Mouse (Mus musculus): ENCODE data around the gene Tmtc2. TPM values are rescaled to one million over a fixed set of nuclear protein-coding genes. Genes with fewer than 3 reads are reported as not detected.

Tmtc2 gene
- total RNA-seq, 4 experiments from 2014 or later = 9.7 to 11.9 (median 10.9) TPM

DNA sequence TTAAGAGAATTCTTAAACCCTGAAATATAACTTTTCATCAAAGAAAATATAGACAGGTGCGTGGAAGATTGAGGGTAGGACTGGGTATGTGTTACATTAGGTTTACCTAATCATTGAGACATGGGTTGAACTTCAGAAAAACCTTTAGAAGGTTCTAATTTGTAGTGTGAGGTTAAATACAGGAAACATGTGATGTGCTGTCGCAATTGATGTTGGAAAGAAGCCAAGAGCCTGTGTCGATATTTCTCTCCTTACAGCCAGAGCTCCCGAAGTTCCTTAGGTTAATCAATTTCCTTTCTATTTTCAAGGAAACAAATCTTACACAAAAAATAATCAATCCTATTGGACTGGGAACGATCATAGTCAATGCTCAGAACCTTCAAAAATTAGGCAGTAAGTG lies 261.3 kb downstream of the Tmtc2 start:
- no peak for DNase-seq (ENCODE audit: low spot score in 2 of 2)

DNA sequence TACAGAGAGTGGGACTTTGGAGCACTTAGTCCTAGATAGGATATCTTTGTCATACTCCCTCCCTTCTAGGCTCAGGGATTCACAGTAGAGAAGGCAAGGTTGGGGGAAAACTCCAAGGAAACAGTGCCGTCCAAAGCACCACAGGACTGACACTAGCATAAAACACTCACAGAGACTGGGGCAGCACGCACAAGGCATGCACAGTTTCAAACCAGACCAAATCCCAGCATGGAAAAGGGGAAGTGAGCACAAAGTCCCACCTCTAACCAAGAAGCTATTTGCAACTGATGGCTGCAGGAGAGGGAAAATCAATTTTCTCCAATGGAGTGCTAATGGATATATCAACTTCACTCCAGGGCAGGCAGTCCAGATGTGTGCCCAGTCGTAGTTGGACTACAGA lies 276.7 kb downstream of the Tmtc2 start:
- DNase-seq (ENCODE audit: low spot score in 2 of 2) = no peak

GRCm38 (mm10) chr10:105292961-105293360 lies 281.3 kb downstream of the Tmtc2 start:
- no peak for DNase-seq (ENCODE audit: low spot score in 2 of 2)

DNA sequence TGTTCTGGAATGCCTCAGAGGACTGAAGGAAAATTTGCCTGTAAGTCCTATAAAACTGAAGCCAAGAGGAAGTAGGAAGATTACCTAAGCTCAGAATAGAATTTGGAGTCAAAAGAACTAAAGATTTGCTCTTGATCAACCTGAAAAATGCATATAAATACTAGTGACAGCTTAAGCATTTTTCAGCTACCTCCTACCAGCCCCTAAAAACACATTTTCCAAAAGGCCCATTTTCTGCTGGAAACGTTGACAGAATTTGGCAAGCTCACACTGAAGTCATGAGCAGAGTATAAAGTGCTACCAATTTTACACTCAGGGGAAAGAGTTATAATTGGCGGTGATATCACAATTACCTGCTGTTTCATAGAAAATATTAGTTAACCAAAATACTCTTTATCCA lies 285.8 kb downstream of the Tmtc2 start:
- DNase-seq (ENCODE audit: low spot score in 2 of 2) = no peak

GRCm38 (mm10) chr10:105287575-105287974 lies 286.7 kb downstream of the Tmtc2 start:
- no peak for DNase-seq (ENCODE audit: low spot score in 2 of 2)

DNA sequence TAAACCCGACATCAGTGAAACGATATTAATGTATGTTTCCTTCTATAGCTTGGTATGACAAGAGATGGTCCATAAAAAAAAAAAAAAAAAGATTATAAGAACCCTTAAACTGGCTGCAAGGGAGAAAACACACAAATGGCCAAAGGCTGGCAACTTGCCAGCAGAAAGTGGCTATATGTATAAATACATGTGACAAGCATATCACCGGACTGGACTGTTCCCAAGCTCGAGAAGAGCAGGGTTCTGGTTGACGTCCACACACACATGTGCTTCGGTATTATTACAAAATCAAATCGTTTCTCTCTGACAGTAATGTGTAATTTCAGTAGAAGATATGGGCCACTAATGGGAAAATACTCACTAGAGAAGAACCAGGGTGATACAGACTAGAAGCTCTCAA lies 287.2 kb downstream of the Tmtc2 start:
- DNase-seq (ENCODE audit: low spot score in 2 of 2) = no peak

DNA sequence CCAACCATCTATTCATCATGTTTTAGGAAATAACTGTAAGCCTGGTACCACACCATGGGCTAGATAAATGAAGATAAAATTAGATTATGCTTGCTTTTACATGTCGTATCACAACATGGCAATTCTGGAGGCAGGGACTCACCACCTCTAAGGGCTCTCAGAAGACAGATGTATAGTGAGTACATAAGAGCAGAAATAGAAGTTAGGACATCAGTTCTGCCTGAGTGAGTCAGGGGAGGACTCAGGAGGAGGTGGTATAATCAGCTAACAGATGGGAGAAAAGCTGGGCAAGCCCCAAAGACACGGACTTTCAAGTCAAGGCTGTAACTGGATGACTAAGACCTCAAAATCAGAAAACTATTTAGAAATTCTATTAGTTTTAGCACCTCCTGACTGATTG lies 288.0 kb downstream of the Tmtc2 start:
- peak in 1 of 2 experiments; percentile 9 for DNase-seq (ENCODE audit: low spot score in 2 of 2)

GRCm38 (mm10) chr10:105284171-105284570 lies 290.1 kb downstream of the Tmtc2 start:
- no peak for DNase-seq (ENCODE audit: low spot score in 2 of 2)

DNA sequence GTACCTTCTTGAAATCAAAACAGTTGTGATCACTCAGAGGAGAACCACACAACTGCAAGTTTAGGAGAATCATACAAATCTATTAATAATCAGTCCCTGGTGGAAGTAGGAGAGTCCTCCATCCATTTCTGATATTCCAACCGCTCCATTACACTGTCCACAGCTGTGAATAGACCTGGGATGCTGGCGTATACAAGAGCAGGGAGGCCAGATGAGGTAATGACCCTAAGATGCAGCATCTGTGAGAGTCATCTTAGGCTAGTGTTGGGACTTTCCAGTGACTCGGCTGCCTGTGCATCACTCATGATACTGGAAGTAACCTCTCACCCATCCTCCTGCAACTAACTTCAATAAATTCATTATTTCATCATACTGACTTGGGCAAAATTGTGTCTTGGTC lies 293.3 kb downstream of the Tmtc2 start:
- DNase-seq (ENCODE audit: low spot score in 2 of 2) = no peak

GRCm38 (mm10) chr10:105260053-105260452 lies 314.2 kb downstream of the Tmtc2 start:
- DNase-seq (ENCODE audit: low spot score in 2 of 2) = no peak

DNA sequence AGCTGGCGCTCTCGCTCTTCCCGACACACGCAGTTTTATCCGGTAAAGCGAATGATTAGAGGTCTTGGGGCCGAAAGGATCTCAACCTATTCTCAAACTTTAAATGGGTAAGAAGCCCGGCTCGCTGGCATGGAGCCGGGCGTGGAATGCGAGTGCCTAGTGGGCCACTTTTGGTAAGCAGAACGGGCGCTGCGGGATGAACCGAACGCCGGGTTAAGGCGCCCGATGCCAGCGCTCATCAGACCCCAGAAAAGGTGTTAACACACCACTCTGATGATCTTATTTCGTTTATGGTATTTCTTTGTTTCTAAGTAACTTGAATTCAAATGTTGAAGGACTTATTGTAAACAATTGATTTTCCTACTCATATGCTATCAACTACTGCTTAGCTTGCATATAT lies 336.0 kb downstream of the Tmtc2 start:
- DNase-seq (ENCODE audit: low spot score in 2 of 2) = peak in 1 of 2 experiments; percentile 21

GRCm38 (mm10) chr10:105232864-105233263 lies 341.4 kb downstream of the Tmtc2 start:
- DNase-seq (ENCODE audit: low spot score in 2 of 2) = no peak

DNA sequence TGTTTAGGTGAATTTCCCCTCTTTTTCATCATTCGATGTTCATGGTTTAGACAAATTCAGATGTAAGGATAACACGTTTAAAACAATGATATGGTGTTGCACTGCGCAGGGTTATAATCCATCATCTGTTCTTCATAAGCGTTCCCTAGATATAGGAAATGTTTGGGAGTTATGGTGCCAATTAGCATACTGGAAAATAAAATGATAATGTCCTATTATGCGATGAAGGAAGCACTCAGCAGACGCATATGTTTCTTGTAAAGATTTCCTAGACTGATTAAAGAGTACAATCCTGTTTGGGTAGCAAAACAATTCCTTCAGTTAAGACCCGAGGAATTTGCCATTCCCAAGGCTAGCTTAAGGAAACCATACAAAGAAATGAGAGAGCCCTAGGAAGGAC lies 343.8 kb downstream of the Tmtc2 start:
- DNase-seq (ENCODE audit: low spot score in 2 of 2) = no peak

DNA sequence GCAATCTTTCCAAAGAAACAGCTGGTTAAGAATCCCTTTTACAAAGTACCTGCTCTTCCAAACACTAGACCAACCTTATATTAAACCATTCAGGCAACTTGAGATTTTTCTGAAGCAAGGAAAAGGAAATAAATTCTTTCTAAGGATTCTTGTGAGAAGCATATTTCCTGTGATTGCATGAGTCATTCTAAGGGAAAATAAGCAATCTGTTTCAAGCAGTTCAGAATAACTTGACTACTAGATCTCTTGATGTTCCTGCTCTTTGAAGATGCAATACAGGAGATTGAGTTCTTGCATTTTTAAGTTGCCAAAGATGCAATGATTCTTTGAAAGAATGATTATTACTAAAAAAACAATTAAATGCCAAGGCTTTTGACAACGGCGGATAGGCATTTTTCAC lies 345.6 kb downstream of the Tmtc2 start:
- no peak for DNase-seq (ENCODE audit: low spot score in 2 of 2)

GRCm38 (mm10) chr10:105227631-105228030 lies 346.6 kb downstream of the Tmtc2 start:
- no peak for DNase-seq (ENCODE audit: low spot score in 2 of 2)

DNA sequence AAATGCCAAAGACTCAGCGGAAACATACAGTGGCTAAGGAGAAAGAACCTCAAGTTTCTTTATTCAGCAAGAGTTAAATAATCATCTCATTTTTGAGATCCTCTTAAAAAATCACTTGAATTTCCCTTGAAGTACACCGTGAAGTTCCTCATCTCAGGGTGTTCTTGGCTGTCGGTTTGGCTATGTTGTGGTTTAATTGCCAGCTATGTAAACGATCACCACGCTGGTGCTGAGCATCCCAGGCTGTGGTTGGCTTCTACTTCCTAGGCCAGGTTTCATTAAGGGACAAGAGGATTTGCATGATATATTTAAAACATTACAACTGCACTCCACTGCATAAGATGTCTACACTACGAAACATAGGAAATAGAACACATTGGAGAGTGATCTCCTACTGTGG lies 348.5 kb downstream of the Tmtc2 start:
- no peak for DNase-seq (ENCODE audit: low spot score in 2 of 2)

DNA sequence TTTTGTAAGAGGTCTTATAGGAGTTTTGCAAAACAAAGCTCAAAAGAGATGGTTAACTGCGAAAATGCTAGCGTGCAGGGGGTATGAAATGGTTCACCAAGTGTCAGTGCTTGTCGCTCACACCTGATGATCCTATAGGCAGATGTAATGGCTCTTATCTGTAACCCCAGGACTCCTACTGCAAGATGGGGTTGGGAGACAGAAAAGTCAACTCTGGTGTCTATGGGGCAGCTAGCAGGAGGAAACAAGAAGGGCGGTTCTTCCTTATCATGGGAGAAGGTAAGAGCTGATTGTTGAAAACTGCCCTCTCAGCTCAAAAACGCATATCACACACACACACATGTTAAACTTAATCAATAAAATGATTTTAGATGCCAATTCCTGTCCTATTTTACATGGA lies 351.3 kb downstream of the Tmtc2 start:
- DNase-seq (ENCODE audit: low spot score in 2 of 2) = no peak

DNA sequence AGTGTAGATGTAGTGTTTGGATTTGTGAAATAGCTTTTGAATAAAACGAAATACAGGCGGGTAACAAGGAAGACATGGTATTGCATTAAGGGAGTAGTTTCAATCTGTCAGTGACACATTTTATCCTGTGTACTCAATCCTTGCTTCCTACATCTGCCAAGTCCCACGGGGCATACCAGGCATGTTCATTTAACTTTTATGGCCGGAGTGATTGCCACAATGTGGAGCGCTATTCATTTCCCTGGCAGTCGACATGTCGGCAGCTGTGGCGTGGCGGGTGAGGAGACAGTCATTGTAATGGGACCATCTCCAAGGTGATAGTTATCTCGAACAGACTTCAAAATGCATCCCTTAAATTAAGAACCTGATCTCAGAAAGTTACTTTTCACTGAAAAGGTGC lies 372.8 kb downstream of the Tmtc2 start:
- DNase-seq (ENCODE audit: low spot score in 2 of 2) = no peak

- DNase-seq (ENCODE audit: low spot score in 2 of 2) = no peak
Observed at GRCm38 (mm10) chr10:105200678-105201077, 373.6 kb downstream of the Tmtc2 start.

DNA sequence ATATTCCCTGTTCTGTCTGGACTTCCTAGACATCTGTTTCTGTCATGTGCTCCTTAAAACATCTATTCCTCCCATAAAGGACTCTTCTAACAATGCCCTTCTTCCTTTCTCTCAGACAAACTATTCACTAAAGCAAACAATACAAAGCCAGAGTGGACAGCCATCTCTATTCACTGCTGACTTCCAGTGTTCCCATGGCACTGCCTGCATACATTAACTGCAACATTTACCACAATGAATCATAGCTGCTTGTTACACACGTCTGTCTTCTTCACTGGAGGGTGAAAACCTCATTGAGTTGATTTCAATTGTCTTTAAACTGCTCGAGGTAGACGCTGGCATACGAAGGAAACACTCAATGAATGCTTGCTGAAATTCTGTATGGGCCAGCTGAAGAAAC lies 374.2 kb downstream of the Tmtc2 start:
- no peak for DNase-seq (ENCODE audit: low spot score in 2 of 2)

- DNase-seq (ENCODE audit: low spot score in 2 of 2) = no peak
Observed at GRCm38 (mm10) chr10:105199515-105199914, 374.7 kb downstream of the Tmtc2 start.

GRCm38 (mm10) chr10:105195377-105195776 lies 378.9 kb downstream of the Tmtc2 start:
- no peak for DNase-seq (ENCODE audit: low spot score in 2 of 2)

DNA sequence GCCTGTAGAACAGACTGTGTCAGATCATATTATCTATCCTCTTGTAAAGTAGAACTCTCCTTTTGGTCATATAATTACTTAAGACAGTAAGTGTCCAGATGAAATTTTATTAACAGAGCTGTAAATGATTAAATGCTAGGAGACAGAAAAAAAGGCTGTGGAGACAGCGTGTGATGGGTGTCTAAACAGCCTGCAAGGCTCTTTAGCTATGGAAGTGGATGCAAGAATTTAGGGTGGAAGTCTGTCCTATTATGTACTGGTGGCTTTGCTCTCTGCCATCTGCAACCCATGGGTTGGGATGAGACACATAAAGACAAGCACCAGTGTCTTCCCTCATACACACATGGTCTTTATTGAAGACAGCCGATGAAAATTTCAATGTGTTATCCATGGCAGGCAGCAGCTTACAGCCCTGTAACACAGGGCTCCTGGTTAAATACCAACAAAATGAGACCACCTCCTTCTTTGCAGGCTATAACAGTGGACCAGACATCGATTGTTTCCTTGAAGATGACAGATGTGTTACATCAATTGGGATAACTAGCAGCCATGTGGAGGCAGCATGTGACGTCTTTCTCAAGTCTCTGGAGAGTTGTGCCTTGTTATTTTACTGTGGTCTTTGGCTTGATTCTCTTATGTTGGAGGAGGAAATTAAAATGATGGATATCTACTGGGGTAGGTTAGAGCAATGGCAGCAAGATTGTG lies 380.3 kb downstream of the Tmtc2 start:
- DNase-seq (ENCODE audit: low spot score in 2 of 2) = no peak

GRCm38 (mm10) chr10:105192071-105192470 lies 382.2 kb downstream of the Tmtc2 start:
- DNase-seq (ENCODE audit: low spot score in 2 of 2) = no peak

Measured in layer of hippocampus, adult 8-10 months (tissue).